Mouse (Mus musculus): ENCODE measurements around the gene Bcl6b.

Gene Bcl6b

GRCm38 (mm10) chr11:70233016-70233415, 3.4 kb upstream of the Bcl6b start:
- DNase-seq (ENCODE audit: low spot score) = no peak

DNA sequence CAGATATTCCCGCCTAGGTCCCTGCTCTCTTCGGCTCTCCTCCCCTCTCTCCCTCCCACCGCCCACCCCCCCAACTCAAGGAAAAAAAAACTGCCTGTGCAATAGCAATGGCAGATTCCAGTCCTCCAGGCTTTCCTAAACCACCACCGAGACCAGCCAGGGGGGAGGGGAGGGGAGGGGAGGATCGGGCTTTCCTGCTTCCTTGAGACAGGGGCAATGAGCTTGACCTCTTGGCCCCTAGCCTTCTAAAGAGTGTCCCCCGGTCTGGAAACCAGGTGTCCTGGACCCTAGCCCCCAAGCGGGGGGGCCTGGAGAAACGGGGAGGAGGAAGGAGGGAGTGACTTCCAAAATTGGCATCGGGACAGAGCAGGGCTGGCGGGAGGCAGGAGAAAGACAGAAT, 2.9 kb upstream of the Bcl6b start:
- DNase-seq (ENCODE audit: low spot score) = no peak

GRCm38 (mm10) chr11:70230239-70230727, 685 bp upstream of the Bcl6b start:
- peak; percentile 78 for DNase-seq (ENCODE audit: low spot score)

DNA sequence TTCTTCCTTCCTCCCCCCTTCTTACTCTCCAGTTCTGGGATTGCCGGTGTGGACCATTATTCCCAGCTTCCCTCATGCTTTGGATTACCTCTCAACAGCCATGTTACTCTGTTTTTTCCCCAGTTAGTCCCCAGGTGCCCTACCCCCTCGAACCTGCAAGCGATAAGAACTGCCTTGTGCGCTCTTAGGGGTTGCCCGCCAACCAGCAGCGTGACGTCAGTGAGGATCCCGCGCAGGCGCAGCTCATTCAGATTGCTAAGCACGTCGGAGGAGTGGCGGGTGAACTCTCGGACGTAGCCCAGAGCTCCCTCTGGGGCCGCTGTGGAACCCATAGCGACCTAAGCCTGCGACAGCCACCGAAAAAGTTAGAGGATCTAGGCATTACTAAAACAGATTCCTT, 770 bp downstream of the Bcl6b start:
- DNase-seq (ENCODE audit: low spot score) = peak; percentile 87

DNA sequence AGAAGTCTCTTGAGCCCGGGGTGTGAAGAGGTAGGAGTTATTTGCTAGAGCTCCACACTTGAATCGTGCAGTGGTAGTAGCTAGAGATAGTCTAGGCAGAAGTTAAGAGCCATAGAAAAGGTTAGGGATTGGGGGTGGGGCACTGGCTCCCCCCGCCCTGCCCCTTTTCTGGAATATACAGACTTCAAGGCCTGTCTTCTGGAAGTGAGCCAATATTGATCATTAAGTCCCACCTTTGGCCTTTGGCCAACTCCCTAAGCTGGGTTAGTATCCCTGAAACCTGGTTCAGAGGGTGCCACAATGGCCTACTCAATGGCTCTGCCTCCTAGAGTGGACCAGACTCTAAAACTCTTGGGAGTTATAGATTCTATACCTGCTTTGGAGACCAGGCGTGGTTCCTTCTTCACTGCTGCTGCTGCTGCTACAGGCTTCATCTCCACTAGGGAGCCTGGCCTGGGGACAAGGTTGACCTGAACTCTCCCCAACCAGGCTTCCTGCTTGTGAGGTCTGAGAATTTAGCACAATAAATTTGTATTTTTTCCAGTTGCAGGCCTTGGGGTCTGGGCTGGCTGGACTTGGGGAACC, 1.8 kb downstream of the Bcl6b start:
- DNase-seq (ENCODE audit: low spot score) = no peak

DNA sequence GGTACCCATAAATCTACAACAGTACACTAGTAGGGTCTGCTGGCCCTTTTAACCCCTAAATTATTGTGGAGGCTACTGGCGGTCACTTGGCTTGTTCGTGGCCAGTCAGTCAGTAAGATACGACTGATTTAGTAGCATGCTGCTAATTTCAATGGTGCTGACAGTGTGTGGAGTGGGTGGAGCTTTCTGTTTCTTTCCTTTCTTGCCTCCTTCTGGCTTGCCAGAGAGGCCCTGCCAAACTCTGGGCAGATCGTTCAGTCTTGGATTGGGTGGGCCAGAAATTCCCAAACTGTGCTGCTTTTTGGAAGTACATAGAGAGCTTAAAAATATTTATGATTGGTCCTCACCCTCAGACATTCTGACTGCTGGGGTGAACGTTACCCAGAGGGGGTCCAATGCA, 2.5 kb downstream of the Bcl6b start:
- no peak for DNase-seq (ENCODE audit: low spot score)

- DNase-seq (ENCODE audit: low spot score) = no peak
These were observed 3.1 kb downstream of the Bcl6b start for GRCm38 (mm10) chr11:70226602-70226890.

GRCm38 (mm10) chr11:70225798-70226601, 3.6 kb downstream of the Bcl6b start:
- DNase-seq (ENCODE audit: low spot score) = no peak

GRCm38 (mm10) chr11:70223724-70224123, 5.9 kb downstream of the Bcl6b start:
- no peak for DNase-seq (ENCODE audit: low spot score)

DNA sequence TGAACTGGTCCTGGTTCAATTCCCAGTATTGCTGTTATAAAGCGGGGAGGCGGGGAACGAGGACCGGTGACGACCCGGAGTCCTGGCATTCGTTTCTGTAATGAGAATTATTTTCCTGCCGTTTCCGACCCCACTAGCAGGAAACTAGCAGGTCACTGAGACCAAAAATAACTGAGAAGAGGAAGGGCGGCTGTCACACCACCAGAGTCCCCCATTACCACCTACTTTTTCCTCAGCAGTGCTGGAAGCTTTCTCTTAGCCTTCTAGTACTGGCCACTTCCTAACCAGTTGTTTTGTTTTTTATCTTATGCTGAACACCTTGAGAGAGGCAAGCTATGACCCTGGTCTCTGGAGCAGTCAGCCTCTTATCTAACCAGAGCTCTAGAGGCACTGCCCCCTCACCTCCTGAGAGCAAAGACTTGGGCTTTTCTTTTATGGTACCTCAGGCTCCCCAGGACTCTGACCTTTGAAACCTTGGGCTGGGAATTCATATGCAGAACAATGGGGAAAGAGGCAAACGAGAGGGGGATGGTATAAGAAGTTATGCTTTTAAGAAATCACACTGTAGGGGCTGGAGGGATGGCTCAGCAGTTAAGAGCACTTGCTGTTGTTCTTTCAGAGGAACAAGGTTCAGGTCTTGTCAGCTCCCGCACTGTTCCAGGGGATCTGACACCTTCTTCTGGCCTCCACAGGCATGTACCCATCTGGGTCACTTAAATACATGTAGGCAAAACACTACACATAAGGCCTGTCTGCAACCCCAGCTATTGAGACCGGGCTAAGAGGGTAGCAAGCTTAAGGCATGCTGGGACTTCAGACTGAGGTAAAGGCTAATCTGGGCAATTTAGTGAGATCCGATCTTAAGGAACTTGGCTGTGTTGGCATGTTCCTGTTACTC, 7.7 kb downstream of the Bcl6b start:
- no peak for DNase-seq (ENCODE audit: low spot score)

DNA sequence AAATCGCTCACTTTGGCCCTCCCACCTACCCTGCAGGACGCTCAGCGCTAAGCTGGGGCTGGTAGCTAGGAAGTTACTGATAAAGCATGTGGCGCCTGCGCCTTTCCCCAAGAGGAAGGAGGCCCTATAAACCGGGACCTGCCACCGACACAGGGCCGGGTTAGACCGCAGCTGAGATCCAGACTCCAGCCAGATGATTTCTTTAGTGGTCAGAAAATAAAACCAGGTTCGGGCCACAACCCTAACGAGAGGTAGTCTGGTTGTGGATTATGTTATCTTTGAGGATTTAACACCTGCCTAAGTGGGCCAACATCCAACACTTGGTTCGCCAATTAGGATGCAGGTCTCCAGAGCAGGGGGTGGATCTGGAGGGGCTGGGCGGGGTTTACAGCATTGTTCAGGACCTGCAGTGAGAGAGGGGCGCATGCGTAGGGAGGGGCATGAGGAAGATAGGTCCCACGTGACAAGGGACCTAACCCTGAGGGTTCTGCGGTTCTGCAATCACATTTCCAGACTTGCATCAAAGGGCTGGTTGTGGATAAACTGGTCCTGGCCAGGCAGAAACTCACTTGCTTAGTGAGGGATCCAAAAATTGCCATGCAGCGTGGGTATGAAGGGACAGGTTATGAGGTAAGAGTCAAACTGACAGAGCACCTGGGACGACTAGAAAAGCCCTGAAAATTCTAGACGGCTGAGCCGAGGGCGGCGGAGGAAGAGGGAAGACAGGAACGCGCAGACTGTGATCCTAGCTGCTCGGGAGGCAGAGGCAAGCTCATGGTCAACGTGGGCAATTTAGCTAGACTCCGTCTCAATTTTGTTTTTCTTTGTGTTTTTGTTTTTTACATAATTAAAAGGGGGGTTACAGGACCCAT, 8.6 kb downstream of the Bcl6b start, which contains the start of gene Slc16a13:
Gene Slc16a13, minus strand, starts transcription at position 334 of the 872 bp plus-strand sequence.
- DNase-seq (ENCODE audit: low spot score) = peak; percentile 95

DNA sequence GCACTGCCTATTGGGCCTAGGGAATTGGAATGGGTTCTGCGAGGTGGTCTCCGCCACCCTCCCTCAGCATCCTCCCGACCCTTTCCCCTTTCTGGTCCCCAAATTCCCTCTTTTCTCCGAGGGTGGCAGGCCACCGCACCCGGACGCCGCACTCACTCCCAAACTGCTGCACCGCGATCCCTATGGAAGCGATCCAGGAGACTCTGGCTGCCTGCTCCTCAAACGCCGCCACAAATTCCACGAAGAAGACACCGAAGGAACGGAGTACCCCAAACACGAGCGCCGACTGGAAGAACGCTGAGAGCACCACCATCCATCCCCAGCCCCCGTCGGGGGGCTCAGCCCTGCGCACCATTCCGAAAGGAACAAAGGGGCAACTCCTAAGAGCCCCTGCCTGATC, 9.3 kb downstream of the Bcl6b start:
- DNase-seq (ENCODE audit: low spot score) = no peak

GRCm38 (mm10) chr11:70219873-70220272, 9.7 kb downstream of the Bcl6b start:
- DNase-seq (ENCODE audit: low spot score) = no peak

GRCm38 (mm10) chr11:70218741-70219470, 10.7 kb downstream of the Bcl6b start:
- no peak for DNase-seq (ENCODE audit: low spot score)

DNA sequence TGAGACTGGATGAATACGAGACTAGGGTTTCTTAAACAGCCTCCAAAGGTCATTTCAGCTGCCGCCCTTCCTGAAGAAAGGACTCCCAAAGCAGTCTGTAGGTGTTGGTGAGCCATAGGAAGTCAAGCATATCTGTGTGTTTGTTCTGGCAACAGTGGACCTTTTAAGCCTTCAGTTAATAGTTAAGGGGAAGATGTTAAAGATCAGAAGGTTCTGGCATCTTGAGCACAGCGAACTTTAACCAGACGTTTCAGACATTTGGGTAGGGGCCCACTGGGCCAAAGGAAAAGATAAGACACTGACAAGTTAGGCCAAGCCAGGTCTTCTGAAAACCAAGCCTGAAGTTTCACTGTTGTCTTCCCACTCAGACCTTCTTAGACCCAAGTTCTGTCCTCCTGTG, 11.6 kb downstream of the Bcl6b start:
- DNase-seq (ENCODE audit: low spot score) = no peak

GRCm38 (mm10) chr11:70216103-70216502, 13.5 kb downstream of the Bcl6b start:
- DNase-seq (ENCODE audit: low spot score) = no peak

GRCm38 (mm10) chr11:70215301-70215700, 14.3 kb downstream of the Bcl6b start:
- no peak for DNase-seq (ENCODE audit: low spot score)

DNA sequence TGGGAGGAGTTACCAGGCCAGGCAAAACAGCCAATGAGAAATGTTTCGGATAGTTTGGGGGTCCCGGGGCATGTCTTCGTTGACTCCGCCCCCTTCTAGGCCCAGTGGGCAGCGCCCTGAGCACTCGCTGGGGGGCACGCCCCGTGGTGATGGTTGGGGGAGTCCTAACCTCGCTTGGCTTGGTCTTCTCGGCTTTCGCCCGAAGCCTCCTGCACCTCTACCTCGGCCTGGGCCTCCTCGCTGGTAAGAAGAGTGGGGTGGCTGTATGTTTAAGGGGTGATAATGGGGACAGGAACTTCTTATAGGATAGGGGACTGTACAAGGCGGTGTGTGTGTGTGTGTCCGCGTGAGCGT, 14.8 kb downstream of the Bcl6b start:
- no peak for DNase-seq (ENCODE audit: low spot score)

DNA sequence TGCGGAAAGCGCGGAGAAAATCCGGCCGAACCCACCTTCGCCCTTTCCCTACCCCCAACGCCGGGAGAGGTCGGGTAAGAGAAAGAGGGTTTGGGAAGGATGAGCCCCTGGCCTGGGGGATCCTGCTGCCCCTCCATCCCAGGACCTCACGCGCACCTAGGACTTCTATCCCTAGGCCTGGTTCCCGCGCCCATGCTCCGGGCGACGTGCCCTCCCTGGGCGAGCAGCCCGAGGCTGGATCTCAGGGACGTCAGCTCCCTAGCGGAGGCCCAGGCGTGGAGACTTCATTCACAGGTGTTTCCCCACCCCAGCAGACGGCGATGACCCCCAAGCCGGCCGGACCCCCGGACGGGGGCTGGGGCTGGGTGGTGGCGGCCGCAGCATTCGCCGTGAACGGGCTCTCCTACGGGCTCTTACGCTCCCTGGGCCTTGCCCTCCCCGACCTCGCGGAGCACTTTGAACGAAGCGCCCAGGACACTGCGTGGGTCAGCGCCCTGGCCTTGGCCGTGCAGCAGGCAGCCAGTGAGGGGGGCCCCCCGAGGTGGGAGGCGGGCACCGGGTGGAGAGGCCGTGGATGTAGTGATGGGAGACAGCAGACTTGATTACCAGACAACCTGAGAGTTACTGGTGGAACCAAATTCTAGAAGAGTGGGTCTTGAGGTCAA, 15.3 kb downstream of the Bcl6b start:
- DNase-seq (ENCODE audit: low spot score) = no peak

DNA sequence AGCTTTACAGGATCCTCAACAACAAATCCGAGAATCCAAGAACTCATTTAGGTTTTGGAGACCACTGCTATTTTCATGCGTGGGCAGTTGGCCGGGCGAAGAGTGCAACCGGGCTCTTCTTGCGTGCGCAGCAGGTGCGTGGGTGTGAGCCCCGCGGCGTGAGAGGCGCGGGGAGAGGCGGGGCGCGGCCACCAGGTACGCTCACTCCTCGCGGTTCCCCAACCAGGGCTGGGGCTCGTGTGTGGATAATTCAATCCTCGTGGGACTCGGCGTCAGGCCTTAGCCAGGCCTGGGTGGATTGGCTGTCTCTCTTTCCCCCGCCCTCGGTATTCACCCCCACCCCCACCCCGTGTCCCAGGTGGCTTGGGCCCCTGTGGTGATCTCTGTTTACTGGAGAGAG, 15.9 kb downstream of the Bcl6b start:
- DNase-seq (ENCODE audit: low spot score) = no peak

DNA sequence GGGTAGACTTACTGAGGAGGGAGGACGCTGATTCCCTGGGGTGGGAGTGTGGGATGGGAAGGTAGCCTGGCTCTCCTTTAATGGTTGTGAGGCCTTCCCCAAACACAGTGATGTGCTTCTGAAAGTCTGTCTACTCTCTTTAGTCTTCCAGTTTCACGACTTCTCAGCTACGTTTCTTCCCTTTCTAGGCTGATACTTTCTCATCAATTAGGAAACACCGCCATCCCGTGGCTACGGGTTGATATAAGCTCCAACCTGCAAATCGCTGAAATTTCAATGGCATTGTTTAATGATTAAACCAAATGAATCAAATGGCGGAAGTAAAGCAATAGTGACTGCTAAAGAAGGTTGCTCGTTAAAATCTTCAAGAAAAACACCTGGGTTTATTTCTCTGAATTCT, 16.7 kb downstream of the Bcl6b start:
- peak; percentile 60 for DNase-seq (ENCODE audit: low spot score)

Measured in T-cell, adult 2 months (primary cell).